Mouse (Mus musculus) layer of hippocampus, adult 9-11 months (tissue): ENCODE measurements around the gene Cd8b1.

Experiments used
- DNase-seq: peaks from one replicate; pipeline ENCODE4 v3.0.0; 2022

Gene Cd8b1

DNA sequence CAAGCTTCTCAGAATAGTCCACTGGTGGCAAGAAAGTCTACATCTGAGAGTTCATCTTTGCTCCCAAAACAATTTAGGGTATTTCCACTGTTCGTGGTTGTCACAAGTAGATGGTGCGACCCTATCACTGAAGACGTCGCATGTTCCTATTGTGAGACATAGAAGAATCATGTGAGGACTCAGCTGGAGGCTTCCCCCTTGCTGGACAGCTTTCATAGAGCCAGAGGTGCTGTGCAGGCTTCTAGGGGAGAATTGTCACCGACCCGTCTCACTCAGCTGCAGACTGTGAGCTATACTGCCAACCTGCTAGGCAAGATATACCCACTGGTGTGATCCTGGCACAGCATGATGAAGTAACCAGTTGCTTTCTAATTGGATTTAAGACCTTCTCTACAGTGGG is 29.6 kb downstream of the Cd8b1 start:
- DNase-seq: no peak

DNA sequence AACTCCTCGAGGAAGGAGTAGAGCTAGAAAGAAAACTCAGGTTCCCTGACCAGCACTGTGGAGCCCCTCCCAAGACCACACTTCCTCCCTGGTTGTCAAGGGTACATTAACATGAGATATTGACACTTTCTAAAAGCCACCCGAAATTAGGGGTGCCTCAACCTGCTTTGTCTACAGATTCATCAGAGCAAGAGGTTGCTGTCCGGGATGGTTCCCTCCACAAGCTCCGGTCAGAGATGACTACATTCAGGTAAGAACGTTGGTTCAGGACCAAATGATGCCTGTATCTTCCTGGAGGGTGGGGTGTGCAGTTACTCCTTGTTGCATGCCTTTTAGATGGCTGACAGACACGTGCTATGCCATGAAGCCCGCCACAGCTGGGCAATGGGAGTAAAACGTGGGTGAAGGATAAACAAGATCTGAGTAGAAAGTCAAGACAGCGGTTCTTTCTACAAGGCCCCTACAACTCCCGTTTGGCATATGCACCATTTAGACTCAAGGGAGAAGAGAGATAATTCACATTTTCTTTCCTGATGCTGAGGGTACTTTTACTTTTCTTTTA is 30.4 kb downstream of the Cd8b1 start:
- no peak for DNase-seq

DNA sequence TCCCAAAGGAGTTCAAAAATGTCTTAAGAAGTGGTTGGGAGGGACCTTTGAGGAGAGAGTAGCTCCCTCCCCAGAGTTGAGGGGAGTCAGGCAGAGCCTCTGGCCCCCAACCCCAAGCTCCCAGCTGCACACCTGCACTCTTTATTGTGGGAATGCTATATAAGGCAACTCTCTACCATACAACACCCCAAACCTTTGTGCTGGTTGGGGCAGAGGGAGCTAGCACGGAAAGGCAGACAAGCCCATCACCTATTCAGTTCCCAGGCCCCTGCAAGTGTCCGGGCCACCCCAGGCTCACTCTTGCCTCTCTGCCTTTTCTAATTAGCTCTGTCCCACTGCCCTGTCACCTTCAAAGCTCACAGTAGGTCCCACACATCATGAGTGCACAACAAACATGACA is 31.1 kb downstream of the Cd8b1 start:
- DNase-seq: no peak

DNA sequence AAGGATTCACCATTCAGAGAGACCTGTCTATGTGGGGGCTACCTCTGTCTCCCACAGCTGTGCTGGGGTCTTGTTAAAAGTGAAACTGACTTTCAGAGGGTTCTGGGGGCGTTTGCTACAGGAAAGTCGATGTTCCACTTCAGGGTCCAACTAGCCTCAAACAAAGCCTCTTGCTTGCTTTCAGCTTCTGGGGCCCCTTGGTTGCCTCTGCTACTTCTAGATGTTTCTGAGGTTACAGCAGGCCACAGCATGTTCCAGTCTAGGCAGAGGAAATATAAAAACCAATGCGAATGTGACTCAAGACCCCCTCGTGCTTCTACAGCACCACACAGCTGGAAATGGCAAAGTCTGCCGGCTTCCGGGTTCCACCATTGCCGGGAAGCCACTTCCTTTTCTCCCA is 34.9 kb downstream of the Cd8b1 start:
- no peak for DNase-seq

DNA sequence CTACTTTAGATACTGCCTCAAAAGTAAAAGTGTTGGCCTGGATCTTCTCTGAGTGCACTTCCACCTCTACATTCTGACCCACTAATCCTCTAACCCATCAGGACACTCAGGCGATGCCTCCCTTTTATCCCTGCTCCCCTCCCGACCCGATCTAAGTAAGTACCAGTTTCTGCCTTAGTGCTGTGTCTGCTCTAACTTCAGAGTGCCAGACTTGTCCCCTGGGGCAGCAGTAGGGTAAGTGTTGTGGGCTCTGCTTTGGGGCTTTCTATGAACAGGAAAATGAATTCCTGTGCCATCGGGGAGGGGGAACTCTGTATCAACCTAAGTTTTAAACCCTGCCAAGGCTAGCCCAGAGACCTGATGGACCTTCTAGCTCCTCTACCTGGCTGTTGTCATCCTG is 37.6 kb downstream of the Cd8b1 start:
- DNase-seq: no peak

DNA sequence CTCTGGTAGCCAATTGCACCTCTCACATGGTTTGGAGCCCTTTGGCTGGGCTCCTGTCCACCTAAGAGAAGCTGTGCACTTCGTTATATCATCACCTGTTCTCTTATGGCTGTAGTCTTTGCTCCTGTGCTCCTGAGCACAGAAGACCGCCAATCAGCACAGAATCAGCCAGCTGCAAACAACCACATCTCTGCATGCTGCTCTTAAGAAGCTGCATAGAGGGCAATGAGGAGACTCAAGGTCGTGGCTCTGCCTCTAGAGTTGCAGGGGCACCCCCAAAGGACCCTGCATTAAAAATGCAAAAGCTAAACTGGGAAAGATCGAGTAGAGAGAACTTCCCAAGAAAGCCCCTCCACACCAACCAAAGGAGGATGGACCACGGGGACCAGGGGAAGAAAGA is 38.2 kb downstream of the Cd8b1 start:
- no peak for DNase-seq

DNA sequence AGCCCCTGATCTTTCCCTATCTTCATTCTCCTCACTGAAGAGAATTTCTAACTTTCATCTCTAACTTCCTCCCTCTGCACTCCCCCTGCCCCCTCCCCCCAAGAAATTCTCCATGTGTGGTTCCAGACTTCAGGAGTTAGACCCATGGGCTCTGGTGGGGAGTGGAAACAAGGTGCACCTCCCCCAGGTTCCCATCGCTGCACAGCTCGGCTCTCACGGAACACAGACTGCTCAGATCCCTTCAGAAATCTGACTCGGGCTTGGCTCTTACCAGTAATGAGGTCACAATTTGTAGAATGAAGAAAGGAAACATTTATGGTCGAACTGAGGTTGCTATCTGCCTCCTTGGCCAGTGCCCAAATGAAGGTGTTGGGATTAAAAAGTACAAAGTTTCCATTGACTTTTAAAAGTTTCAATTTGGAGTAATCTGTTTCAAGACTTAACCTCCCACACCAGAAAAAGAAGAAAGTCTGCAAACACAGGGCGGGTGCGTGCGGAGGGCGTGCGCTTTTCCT is 38.6 kb downstream of the Cd8b1 start:
- DNase-seq: no peak

DNA sequence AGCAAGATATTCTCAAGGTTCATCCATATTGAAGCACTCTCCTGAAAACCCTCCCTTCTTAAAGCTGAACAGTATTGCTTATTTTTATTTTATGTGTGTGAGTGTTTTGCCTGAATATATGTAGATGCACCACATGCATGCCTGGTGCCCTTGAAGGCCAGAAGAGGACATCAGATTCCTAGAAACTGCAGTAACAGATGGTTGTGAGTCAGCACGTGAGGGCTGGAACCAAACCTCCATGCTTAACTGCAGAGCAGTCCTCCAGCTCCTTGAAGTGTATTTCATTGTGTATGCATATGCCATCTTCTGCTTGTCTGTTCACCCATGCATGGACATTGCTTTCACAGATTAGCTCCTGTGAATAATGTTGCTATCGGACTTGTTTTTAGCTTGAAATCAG is 41.4 kb downstream of the Cd8b1 start:
- DNase-seq: no peak

DNA sequence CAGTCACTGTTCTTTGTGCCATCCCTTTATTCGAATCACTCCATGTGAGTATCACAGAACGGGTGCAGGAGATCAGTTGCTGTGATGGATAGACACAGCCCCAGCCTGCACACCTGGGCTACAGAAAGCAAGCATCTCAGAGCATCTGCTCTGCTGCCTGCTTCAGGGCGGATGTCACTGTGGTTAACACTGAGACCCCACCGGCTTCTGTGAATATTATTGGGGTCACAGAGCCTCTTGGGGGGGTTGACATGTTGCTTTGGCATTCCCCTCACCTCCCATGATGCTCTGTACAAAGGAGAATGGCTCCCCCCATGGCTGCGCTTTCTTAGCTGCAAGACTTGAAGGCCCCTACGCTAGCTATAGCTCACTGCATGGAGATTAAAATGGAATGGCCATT is 46.8 kb downstream of the Cd8b1 start:
- DNase-seq: no peak

DNA sequence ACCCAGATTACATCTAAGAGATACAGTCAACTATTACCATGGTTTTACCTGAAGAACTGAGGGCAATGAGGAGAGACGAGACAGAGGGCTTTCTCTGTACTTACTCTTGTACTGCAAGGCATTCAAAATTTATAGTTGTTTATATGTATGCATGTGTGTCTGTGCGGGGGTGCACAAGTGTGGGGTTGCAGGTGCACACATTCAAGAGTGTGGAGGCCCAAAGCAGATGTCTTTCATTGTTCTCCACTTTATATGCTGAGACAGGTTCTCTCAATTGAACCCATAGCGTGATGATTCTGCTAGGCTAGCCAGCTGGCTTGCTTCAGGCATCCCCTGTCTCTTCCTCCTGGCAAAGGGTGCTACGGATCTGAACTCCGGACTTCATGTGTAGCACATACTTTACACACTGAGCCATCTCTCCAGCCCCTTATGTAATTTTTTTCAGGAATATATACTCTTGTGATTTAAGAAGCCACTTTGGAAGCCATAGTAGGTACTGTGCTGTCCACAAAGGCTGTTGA is 48.6 kb downstream of the Cd8b1 start:
- DNase-seq: no peak

DNA sequence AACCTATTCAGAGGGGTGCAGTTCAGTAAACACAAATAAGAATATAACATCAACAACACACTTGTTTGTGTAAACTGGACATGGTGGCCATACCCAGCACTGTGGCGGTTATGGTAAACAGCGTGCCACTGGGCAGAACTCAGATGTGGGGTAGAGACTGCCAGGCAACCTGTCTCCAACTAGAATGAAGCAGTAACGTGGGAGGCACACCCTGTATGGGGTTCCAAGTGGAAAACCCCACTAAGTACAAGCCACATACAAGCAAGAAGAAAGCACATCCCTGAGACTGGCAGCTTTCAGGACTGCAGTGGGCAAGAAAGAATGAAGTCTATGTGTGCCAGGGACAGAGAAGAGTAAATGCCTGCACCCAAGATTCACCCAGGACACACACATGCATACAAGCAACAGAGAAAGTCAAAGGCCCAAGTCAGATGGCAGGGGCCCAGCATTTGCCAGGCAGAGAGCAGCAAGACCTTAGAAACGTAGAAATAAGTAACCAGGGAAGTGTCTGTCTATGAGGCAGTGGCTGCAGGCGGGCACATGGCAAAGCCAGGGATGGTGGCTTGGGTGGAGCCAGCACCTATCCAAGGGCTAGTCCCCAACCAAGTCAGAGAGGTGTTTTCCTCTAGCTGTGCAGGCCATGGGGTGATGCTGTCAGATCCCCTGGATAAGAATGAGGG is 49.6 kb downstream of the Cd8b1 start:
- DNase-seq: no peak

DNA sequence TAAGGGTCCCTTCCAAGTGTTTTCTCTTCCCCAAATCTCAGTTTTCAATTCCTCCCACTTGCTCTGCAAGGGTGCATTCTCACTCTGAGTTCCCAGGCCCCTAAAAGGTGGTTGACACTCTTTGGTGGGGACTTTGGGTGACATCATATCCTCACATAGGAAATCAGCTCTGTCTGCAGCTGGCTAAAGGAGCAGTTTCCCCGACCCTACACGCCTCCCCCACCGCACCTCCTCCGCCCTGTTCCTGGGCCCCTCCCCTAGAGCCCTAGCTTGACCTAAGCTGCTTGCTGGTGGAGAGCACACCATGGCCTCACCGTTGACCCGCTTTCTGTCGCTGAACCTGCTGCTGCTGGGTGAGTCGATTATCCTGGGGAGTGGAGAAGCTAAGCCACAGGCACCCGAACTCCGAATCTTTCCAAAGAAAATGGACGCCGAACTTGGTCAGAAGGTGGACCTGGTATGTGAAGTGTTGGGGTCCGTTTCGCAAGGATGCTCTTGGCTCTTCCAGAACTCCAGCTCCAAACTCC is 50.7 kb downstream of the Cd8b1 start, which contains the start of gene Cd8a:
Cd8a (plus strand) TSS at position 179 of the 527 bp plus-strand sequence.
- no peak for DNase-seq

DNA sequence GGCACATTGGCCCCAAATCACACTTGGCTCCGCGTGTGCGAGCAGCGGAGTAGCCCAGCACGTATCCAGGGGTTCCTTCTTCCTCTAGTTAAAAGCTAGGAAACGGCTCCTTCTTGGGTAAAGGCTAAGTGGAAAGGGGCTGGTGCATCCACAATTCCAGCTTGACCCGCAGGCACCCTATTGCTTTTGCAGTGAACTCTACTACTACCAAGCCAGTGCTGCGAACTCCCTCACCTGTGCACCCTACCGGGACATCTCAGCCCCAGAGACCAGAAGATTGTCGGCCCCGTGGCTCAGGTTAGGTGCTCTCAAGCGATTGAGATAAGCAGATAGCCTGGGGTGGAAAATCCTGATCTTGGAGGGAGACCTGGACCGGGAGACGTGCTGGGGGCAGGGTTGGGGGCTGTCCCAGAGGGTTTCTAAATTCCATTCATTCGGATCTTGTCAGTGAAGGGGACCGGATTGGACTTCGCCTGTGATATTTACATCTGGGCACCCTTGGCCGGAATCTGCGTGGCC is 51.8 kb downstream of the Cd8b1 start:
- DNase-seq: no peak

DNA sequence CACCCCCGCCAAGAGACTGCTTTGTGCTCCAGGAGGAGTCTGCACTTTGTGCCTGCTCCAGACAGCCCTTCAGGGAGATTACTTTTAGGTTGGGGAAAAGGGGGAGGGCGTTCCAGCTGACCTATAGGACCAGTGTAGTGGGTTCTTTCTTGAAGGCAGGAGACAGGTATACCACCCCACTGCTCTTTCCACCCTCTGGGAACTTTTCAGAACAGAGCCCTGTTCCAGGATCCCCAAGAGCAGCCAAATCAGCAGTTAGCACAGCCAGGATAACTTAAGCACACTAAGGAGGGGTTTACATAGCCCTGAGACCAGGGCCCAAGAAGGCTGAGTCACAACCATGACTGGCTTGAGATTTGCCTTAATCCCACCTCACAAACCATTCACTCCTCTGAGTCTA is 52.3 kb downstream of the Cd8b1 start:
- no peak for DNase-seq

DNA sequence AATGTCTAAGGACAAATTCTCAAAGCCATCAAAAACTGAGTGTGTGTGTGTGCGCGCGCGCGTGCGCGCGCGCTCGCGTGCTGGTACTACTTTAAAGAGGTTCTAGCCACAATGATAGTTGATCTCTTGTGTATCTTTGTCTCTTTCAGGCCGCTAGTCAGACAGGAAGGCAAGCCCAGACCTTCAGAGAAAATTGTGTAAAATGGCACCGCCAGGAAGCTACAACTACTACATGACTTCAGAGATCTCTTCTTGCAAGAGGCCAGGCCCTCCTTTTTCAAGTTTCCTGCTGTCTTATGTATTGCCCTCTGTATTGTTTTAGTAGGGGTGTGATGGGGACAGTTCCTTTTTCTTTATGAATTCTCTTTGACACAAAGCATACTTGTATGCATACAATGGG is 54.1 kb downstream of the Cd8b1 start:
- no peak for DNase-seq

DNA sequence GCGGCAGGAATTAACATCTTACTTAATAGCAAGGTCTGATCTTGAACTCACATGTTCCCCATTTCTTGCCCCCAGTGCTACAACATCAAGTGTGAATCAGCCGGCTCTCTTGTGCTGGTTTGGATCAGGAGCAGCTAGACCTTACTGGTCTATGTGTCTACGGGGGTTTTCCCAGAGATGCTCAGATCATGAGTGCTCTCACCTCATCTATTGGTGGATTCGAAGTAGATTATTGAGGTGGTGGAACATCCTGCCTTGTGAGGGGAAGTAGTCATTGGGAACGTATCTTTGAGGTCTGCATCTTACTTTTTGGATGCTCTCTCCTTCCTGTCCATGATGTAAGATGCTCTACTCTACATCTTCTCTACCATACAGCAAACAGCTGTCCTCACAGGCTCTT is 59.1 kb downstream of the Cd8b1 start:
- no peak for DNase-seq
